Mouse (Mus musculus): Measurements from ENCODE around the gene 4632433K11Rik. TPM values are rescaled to one million over a fixed set of nuclear protein-coding genes. Genes with fewer than 3 reads are reported as not detected.

The 4632433K11Rik gene
- total and polyA plus RNA-seq, 2 experiments from 2014 or later, result not detected

DNA sequence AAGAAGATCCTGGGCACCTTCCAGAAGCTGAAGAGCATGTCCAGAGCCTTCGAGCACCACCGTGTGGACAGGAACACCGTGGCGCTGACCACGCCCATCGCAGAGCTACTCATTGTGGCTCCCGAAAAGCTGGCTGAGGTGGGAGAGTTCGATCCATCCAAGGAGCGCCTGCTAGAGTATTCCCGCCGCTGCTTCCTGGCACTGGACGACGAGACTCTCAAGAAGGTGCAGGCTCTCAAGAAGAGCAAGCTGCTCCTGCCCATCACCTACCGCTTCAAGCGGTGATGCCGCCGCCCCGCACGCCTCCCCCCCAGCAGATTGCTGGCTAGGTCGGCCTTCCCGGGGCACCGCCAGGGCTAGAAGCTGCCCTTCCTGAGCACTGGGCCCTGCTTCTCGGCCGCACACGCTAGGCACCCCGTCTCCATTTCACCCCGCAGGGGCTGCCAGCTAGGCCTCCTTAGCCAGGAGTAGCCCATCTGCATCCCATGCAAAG, 26.4 kb downstream of the 4632433K11Rik start:
- H3K27ac ChIP-seq, result peak overlapping the region; percentile 99
- peaks cover 34% of the 10 kb centered on the region for H3K4me1 ChIP-seq (ENCODE audit: insufficient read depth, low read length)
- H3K36me3 ChIP-seq (ENCODE audit: insufficient read depth, low read length), result no peaks in the 10 kb centered on the region
- peak overlapping the region; percentile 70 for H3K4me3 ChIP-seq (ENCODE audit: low read length)
- H3K27me3 ChIP-seq (ENCODE audit: insufficient read depth, low read length), result 0 out of 2 replicates have a peak, but pooled peaks cover 5% of the 10 kb centered on the region
- peak; percentile 80 for TF ChIP-seq CTCF (IDR thresholded peaks at IDR 0.05; ENCODE audit: low read depth)
- WGBS, result 3% methylated on average over 27 of the region's 27 CpGs
- ATAC-seq (no peak), DNase-seq (ENCODE audit: low spot score) (peak; percentile 93)
- no peaks in the 10 kb centered on the region for H3K9me3 ChIP-seq (ENCODE audit: low read length)
- H3K4me2 ChIP-seq (ENCODE audit: low read depth, low read length), result peak overlapping the region; percentile 93
- H3K9ac ChIP-seq (replicated peaks; ENCODE audit: low read length), result peak overlapping the region; percentile 79

GRCm38 (mm10) chr7:5060944-5061773, 27.2 kb downstream of the 4632433K11Rik start:
- WGBS, result 0% methylated on average over 60 of the region's 60 CpGs
- Histone ChIP-seq H3K36me3 (ENCODE audit: insufficient read depth, low read length) (peaks cover 1% of the 10 kb centered on the region; the same call in 1 of the 2 replicates), H3K27ac (peak overlapping the region; percentile 99), H3K9me3 (ENCODE audit: low read length) (no peaks in the 10 kb centered on the region), H3K4me2 (ENCODE audit: low read depth, low read length) (peak overlapping the region; percentile 93), H3K9ac (replicated peaks; ENCODE audit: low read length) (peak overlapping the region; percentile 79), H3K4me1 (ENCODE audit: insufficient read depth, low read length) (peaks cover 29% of the 10 kb centered on the region), H3K27me3 (ENCODE audit: insufficient read depth, low read length) (no peaks in the 10 kb centered on the region), H3K4me3 (ENCODE audit: low read length) (peak overlapping the region; percentile 70)
- ATAC-seq, result peak; percentile 89
- TF ChIP-seq CTCF (IDR thresholded peaks at IDR 0.05; ENCODE audit: low read depth), result peak; percentile 70
- DNase-seq (ENCODE audit: low spot score), result peak; percentile 100

DNA sequence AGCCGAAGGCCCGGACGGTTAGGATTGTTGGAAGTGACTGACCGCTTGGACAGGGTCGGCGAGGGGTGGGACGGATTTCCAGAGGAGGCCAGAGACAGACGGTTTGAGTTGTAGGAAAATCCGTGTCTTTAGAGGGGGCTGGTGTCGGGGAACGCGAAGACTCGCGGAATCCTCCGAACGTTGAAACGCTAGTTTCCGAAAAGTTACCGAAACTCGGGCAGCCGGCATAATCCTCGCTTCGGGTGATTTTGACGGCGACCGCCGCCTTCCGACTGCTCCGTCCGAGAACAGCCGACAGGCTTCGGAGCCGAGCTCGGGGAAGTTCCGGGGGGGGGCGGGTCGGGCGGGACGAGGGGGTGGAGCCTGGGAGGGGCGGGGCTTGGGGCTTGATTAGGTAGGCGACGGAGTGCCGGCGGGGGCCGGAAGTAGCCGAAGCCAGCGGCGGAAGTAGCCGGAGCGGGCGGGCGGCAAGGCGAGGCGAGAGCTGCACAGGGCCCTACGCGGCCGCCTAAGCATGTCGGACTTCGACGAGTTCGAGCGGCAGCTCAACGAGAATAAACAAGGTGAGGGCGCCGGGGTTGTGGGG, 27.9 kb downstream of the 4632433K11Rik start, which contains the start of gene U2af2:
Gene U2af2, plus strand, starts transcription at position 370 of the 586 bp plus-strand sequence.
- Histone ChIP-seq H3K27ac (peak within 1 kb of the TSS; percentile 99), H3K4me3 (ENCODE audit: low read length) (peak within 1 kb of the TSS; percentile 70), H3K9ac (replicated peaks; ENCODE audit: low read length) (peak within 1 kb of the TSS; percentile 79), H3K27me3 (ENCODE audit: insufficient read depth, low read length) (no peaks in the 10 kb centered on the region), H3K4me1 (ENCODE audit: insufficient read depth, low read length) (peaks cover 29% of the 10 kb centered on the region), H3K4me2 (ENCODE audit: low read depth, low read length) (peak within 1 kb of the TSS; percentile 93), H3K9me3 (ENCODE audit: low read length) (no peaks in the 10 kb centered on the region), H3K36me3 (ENCODE audit: insufficient read depth, low read length) (peaks cover 4% of the 10 kb centered on the region; the same call in 1 of the 2 replicates)
- DNase-seq (ENCODE audit: low spot score) (peak; percentile 95), ATAC-seq (peak; percentile 83)
- 1% methylated on average over 59 of the region's 65 CpGs for WGBS
- no peak; the same call in 1 of the 2 replicates for TF ChIP-seq CTCF (IDR thresholded peaks at IDR 0.05; ENCODE audit: low read depth)

DNA sequence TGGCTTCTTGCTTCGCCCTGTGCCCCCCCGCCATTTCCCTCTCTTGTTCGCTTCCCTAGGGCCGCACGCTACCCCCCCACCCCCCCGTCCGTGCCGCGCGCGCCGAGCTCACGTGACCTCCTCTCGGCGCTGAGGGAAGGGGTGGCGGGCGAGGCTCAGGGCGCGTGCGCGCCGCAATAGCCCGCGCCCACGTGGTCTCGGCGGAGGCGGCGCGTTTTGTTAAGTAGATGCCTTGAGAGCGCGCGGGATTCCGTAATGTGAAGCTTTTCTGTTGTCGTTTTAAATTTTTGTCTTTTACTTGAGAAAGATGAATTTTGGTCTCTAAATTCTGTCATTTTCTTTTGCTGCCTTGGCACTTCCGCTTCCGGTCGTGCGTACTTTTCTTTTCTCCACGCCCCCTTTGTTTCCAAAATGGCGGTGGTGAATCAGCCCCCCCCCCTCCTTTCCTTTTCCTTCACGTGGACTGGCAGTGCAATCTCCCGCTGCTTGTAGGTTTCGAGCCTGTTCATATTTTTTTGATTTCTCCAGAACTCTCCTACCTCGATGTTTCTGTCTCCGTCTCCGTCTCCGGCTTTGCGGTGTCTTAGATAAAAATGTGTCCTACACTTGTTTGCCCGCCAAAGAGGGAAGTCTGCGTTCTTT, 28.6 kb downstream of the 4632433K11Rik start:
- peak; percentile 89 for DNase-seq (ENCODE audit: low spot score)
- Histone ChIP-seq H3K27me3 (ENCODE audit: insufficient read depth, low read length) (no peaks in the 10 kb centered on the region), H3K36me3 (ENCODE audit: insufficient read depth, low read length) (peaks cover 4% of the 10 kb centered on the region; the same call in 1 of the 2 replicates), H3K27ac (peak overlapping the region; percentile 99), H3K9ac (replicated peaks; ENCODE audit: low read length) (peak overlapping the region; percentile 79), H3K4me1 (ENCODE audit: insufficient read depth, low read length) (peaks cover 24% of the 10 kb centered on the region), H3K9me3 (ENCODE audit: low read length) (no peaks in the 10 kb centered on the region), H3K4me2 (ENCODE audit: low read depth, low read length) (peak overlapping the region; percentile 93), H3K4me3 (ENCODE audit: low read length) (peak overlapping the region; percentile 70)
- ATAC-seq, result peak; percentile 58
- 2% methylated on average over 49 of the region's 51 CpGs for WGBS
- TF ChIP-seq CTCF (IDR thresholded peaks at IDR 0.05; ENCODE audit: low read depth), result no peak

DNA sequence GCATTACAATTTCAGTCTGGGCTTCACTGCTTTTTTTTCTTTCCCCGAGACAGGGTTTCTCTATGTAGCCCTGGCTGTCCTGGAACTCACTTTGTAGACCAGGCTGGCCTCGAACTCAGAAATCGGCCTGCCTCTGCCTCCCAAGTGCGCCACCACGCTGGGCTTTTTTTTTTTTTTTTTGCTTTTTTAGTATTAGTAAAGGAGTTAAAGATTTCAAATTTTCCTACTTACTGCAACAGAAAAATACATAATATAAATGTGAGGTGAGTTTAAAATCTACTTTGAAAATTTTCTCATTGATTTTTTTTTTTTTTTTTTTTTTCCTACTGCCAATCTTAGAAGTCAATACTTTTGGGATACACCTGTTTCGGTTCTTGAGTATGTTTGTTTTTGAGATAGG, 31.0 kb downstream of the 4632433K11Rik start:
- Histone ChIP-seq H3K4me3 (ENCODE audit: low read length) (no peak overlapping the region), H3K36me3 (ENCODE audit: insufficient read depth, low read length) (peaks cover 22% of the 10 kb centered on the region; the same call in 1 of the 2 replicates), H3K27ac (no peak overlapping the region), H3K9me3 (ENCODE audit: low read length) (no peaks in the 10 kb centered on the region), H3K27me3 (ENCODE audit: insufficient read depth, low read length) (no peaks in the 10 kb centered on the region), H3K4me2 (ENCODE audit: low read depth, low read length) (no peak overlapping the region), H3K9ac (replicated peaks; ENCODE audit: low read length) (no peak overlapping the region), H3K4me1 (ENCODE audit: insufficient read depth, low read length) (peaks cover 16% of the 10 kb centered on the region)
- DNase-seq (ENCODE audit: low spot score), result no peak
- ATAC-seq, result no peak
- TF ChIP-seq CTCF (IDR thresholded peaks at IDR 0.05; ENCODE audit: low read depth), result no peak
- 95% methylated on average over 6 of the region's 6 CpGs for WGBS

DNA sequence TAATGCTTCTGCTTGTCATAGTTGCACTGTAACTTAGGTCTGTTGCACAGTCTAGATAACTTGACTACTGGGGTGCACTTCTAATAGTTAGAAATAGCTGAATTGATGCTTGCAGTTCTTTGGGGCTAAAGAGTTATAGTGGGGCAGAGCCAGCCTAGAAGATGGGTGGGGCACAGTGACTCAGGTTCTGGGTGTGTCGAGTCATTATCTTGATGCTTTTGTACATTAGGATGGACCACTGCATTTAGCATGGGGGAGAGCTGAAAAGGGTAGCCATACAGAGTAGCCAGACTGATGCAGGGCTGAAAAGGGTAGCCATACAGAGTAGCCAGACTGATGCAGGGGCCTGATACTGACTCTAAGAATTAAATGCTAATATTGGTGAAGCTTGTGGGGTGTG, 39.7 kb downstream of the 4632433K11Rik start:
- Histone ChIP-seq H3K4me2 (ENCODE audit: low read depth, low read length) (no peak overlapping the region), H3K27me3 (ENCODE audit: insufficient read depth, low read length) (no peaks in the 10 kb centered on the region), H3K36me3 (ENCODE audit: insufficient read depth, low read length) (peaks cover 73% of the 10 kb centered on the region), H3K27ac (no peak overlapping the region), H3K4me1 (ENCODE audit: insufficient read depth, low read length) (no peaks in the 10 kb centered on the region), H3K9ac (replicated peaks; ENCODE audit: low read length) (no peak overlapping the region), H3K4me3 (ENCODE audit: low read length) (no peak overlapping the region), H3K9me3 (ENCODE audit: low read length) (no peaks in the 10 kb centered on the region)
- ATAC-seq (no peak), DNase-seq (ENCODE audit: low spot score) (no peak)
- 92% methylated on average over 1 of the region's 1 CpGs for WGBS
- no peak for TF ChIP-seq CTCF (IDR thresholded peaks at IDR 0.05; ENCODE audit: low read depth)
